Mouse (Mus musculus) lung, adult 2 months (tissue): ENCODE measurements around the gene Ces1h. TPM values are rescaled to one million over a fixed set of nuclear protein-coding genes. Genes with fewer than 3 reads are reported as not detected.
A peak's percentile ranks its signal among the peaks of the same experiment; 100 is the strongest.
"Not testable (repeated sequence)": the region's sequence is repeated elsewhere in the genome, so short reads cannot be mapped to it uniquely, and the experiment has no call there.

Source experiments
- DNase-seq: peaks from one replicate; pipeline ENCODE4 v3.0.0; 2022
- H3K4me1 ChIP-seq: fragments of 200-500 bp; 2 replicates; pipeline ENCODE4 v1.6.1; 2011; ENCODE audit warnings: low read length; ENCODE audit not compliant: control insufficient read depth, insufficient read depth
- H3K4me3 ChIP-seq: fragments of 200-500 bp; replicated peaks from 2 replicates; pipeline ENCODE3; 2011; ENCODE audit warnings: low read depth, mild to moderate bottlenecking, control low read depth, low read length; ENCODE audit errors: extremely low read depth
- CTCF ChIP-seq: fragments of 200-500 bp; IDR thresholded peaks from 2 replicates; pipeline ENCODE4 v1.5.1; 2011; ENCODE audit warnings: mild to moderate bottlenecking, low read length, control low read depth; ENCODE audit not compliant: insufficient read depth
- POLR2A ChIP-seq: fragments of 200-500 bp; IDR thresholded peaks from 2 replicates; pipeline ENCODE4 v1.6.1; 2011; ENCODE audit warnings: low read depth, mild to moderate bottlenecking, control low read depth, low read length, borderline replicate concordance; ENCODE audit errors: extremely low read depth
- WGBS: fragments of 180-500 bp; shearing (Covaris S2); methylation state at CpG from one replicate; pipeline ENCODE4 v1.1.7; 2018; 5-methylcytosine and 5-hydroxymethylcytosine counted together
- polyA plus RNA-seq: library from polyadenylated mRNA; depleted of rRNA; stranded (reverse); fragments of >200 nt; gene quantifications from 2 replicates; pipeline ENCODE4 v1.2.3, GENCODE M21; 2012; rRNA removed

Gene Ces1h
- polyA plus RNA-seq: 0.12 and 8.6 TPM in 2 replicates

GRCm38 (mm10) chr8:93379625-93380024, at the start of gene Ces1h:
Gene Ces1h, minus strand, starts transcription at chr8:93379725.
- TF ChIP-seq POLR2A: no peak
- no peak for TF ChIP-seq CTCF
- Histone ChIP-seq H3K4me1 (no peaks in the 10 kb centered on the region), H3K4me3 (no peak within 1 kb of the TSS)
- no peak for DNase-seq
- WGBS: 79% methylated on average over 4 of the region's 4 CpGs

DNA sequence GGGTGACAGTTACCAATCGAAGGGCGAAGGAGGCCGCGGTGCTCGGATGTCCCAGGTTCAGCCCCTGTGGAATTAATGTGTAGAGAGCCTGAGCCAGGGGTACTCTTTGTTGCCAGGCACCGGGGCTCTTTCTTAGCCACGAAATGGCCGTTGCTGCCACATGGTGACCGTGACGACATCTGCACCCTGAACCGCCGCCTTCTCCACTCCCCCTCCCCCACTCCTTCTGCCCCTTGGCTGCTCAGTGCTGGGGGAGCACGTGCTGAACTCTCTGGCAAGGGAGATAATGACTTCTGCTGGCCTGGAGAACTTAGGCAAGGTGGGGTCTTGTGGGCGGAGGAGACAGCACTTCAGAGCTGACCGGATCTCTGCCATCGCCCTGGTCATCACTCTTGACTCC, 47.7 kb upstream of the Ces1h start:
- Histone ChIP-seq H3K4me1 (no peaks in the 10 kb centered on the region), H3K4me3 (no peak overlapping the region)
- no peak for TF ChIP-seq POLR2A
- no peak for TF ChIP-seq CTCF
- 84% methylated on average over 16 of the region's 16 CpGs for WGBS
- no peak for DNase-seq

GRCm38 (mm10) chr8:93415387-93415786, 35.9 kb upstream of the Ces1h start:
- no peak for DNase-seq
- TF ChIP-seq POLR2A (no peak), CTCF (no peak)
- no peak overlapping the region for H3K4me3 ChIP-seq
- H3K4me1 ChIP-seq: no peaks in the 10 kb centered on the region
- WGBS: 71% methylated on average over 4 of the region's 4 CpGs

DNA sequence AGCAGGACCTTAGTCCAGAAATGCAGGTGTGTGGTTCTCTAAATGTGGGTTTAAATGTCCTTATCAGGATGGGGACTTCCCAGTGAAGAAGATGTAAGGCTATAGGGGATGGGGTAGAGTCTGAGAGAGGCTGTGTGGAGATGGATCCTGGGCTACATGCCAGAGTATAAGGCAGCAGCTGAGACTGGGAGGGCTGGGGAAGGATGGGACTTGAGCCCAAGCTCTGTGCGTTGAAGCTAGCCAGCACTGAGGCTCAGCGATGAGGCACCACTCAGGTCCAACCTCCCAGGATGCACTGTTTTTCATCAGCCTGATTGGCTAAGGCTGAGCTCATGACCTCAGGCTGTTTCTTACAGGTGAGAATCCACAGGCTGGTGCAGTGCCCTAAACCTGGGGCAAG, 29.3 kb upstream of the Ces1h start:
- H3K4me1 ChIP-seq: no peaks in the 10 kb centered on the region
- WGBS: 78% methylated on average over 2 of the region's 2 CpGs
- TF ChIP-seq CTCF: no peak
- no peak for TF ChIP-seq POLR2A
- H3K4me3 ChIP-seq: no peak overlapping the region
- DNase-seq: no peak

DNA sequence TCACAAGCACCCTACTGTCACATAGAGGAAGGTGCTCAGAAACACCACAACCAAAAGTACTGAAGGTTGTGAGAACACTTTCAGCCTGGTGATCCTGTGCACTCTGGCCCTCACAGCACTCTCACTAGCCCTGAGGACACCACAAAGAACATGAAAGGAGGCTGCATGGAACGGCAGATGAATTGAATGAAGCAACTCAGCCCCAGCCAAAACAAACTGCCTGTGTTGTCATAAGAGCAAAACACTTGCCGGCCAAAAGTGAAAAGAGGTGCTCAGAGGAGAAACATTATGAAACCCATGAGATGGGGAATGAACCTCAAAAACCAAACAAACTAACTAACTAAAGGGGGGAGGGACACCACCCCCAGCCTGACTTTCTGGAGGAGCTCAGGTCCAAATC, 20.2 kb upstream of the Ces1h start:
- TF ChIP-seq CTCF (no peak), POLR2A (no peak)
- DNase-seq: peak; percentile 8
- 48% methylated on average over 2 of the region's 2 CpGs for whole genome bisulfite sequencing

GRCm38 (mm10) chr8:93398044-93398443, 18.5 kb upstream of the Ces1h start:
- 32% methylated on average over 1 of the region's 1 CpGs for WGBS
- Histone ChIP-seq H3K4me1 (no peaks in the 10 kb centered on the region), H3K4me3 (no peak overlapping the region)
- no peak for DNase-seq
- TF ChIP-seq POLR2A: no peak
- TF ChIP-seq CTCF: peak; percentile 18; the same call in 1 of the 2 replicates

More for the DNA sequence above, 20.2 kb upstream of the Ces1h start:
- H3K4me3 ChIP-seq: no peak overlapping the region
- H3K4me1 ChIP-seq: no peaks in the 10 kb centered on the region

- WGBS: 44% methylated on average over 8 of the region's 8 CpGs
- not testable (repeated sequence) for H3K4me3 ChIP-seq
Observed at GRCm38 (mm10) chr8:93394079-93394619, 14.6 kb upstream of the Ces1h start.

GRCm38 (mm10) chr8:93369481-93369880, 10.0 kb downstream of the Ces1h start:
- DNase-seq: no peak
- 39% methylated on average over 2 of the region's 2 CpGs for WGBS
- TF ChIP-seq POLR2A (no peak), CTCF (no peak)
- H3K4me3 ChIP-seq: no peak overlapping the region
- no peaks in the 10 kb centered on the region for H3K4me1 ChIP-seq

More at GRCm38 (mm10) chr8:93394079-93394619, 14.6 kb upstream of the Ces1h start:
- not testable (repeated sequence) for H3K4me1 ChIP-seq, DNase-seq

DNA sequence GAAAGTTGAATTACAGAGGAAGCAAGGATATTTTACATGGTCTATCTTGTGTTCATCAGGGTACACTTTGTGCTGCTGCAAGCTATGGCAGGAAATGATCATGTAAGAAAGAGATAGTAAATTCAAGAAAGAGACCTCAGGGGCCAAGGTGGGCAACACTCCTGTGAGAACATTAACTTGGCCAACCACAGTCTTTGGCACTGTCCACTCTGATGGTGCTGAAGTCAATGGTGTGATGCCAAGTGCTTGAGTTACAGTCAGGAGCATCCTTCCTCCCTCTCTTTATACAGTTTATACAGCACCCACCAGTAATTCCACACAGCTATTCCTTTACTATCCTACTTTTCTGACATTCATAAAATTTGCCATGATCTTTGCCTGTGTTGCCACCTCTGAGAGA, 19.4 kb downstream of the Ces1h start:
- Histone ChIP-seq H3K4me1 (no peaks in the 10 kb centered on the region), H3K4me3 (no peak overlapping the region)
- TF ChIP-seq CTCF (no peak), POLR2A (no peak)
- no peak for DNase-seq

GRCm38 (mm10) chr8:93339531-93339930, 40.0 kb downstream of the Ces1h start:
- TF ChIP-seq CTCF (no peak), POLR2A (no peak)
- Histone ChIP-seq H3K4me3 (no peak overlapping the region), H3K4me1 (no peaks in the 10 kb centered on the region)
- DNase-seq: no peak
- WGBS: 77% methylated on average over 2 of the region's 2 CpGs
